Mouse (Mus musculus): ENCODE results near the gene Olfr519. TPM values are rescaled to one million over a fixed set of nuclear protein-coding genes. Genes with fewer than 3 reads are reported as not detected.
A peak's percentile ranks its signal among the peaks of the same experiment; 100 is the strongest.

Gene Olfr519
- not detected in 2 replicates for total RNA-seq (2014; rRNA removed)
- not detected in 2 replicates for polyA plus RNA-seq (2015; fragmentation: Nextera tagmentation; extraction: Ambion mirVana)

DNA sequence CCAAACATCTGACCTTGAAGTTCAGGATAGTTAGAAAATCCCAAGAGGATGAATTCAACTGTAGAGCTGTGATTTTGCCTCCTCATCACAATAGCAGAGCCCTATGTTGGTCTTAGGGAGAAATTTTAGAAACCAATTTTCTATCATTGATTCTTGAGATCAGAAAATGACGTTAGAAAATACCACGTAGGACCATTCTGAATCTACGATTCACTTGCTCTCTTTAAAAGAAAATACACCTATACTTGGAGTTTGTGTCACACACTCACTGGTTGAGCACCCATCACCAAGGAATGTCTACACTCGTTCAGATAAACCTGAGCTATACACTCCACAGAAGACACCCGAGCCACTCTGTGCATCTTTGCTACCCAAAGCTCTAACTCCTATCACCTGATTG, at the start of gene Olfr519:
Olfr519 (minus strand) TSS at position 101 of the 400 bp plus-strand sequence.
- Histone ChIP-seq H3K36me3 (ENCODE audit: insufficient read depth, low read length) (no peaks in the 10 kb centered on the region), H3K9me3 (ENCODE audit: low read length) (no peaks in the 10 kb centered on the region), H3K4me3 (ENCODE audit: low read length) (no peak within 1 kb of the TSS), H3K27ac (no peak within 1 kb of the TSS), H3K4me2 (ENCODE audit: low read depth, low read length) (no peak within 1 kb of the TSS), H3K4me1 (ENCODE audit: insufficient read depth, low read length) (no peaks in the 10 kb centered on the region), H3K27me3 (ENCODE audit: insufficient read depth, low read length) (no peaks in the 10 kb centered on the region), H3K9ac (replicated peaks; ENCODE audit: low read length) (no peak within 1 kb of the TSS)
- no peak for TF ChIP-seq CTCF (IDR thresholded peaks at IDR 0.05; ENCODE audit: low read depth)
- no peak for ATAC-seq
- DNase-seq (ENCODE audit: low spot score), result no peak
- 90% methylated on average over 5 of the region's 5 CpGs for WGBS

GRCm38 (mm10) chr7:108944002-108944401, 49.8 kb upstream of the Olfr519 start:
- 4% methylated on average over 2 of the region's 2 CpGs for WGBS
- ATAC-seq (peak; percentile 79), DNase-seq (ENCODE audit: low spot score) (peak; percentile 81)
- H3K27ac ChIP-seq, result no peak overlapping the region
- no peaks in the 10 kb centered on the region for H3K27me3 ChIP-seq (ENCODE audit: insufficient read depth, low read length)
- no peak overlapping the region for H3K9ac ChIP-seq (replicated peaks; ENCODE audit: low read length)
- peak; percentile 83 for TF ChIP-seq CTCF (IDR thresholded peaks at IDR 0.05; ENCODE audit: low read depth)
- H3K4me3 ChIP-seq (ENCODE audit: low read length), result no peak overlapping the region
- H3K9me3 ChIP-seq (ENCODE audit: low read length), result no peaks in the 10 kb centered on the region
- H3K4me1 ChIP-seq (ENCODE audit: insufficient read depth, low read length), result no peaks in the 10 kb centered on the region
- no peak overlapping the region for H3K4me2 ChIP-seq (ENCODE audit: low read depth, low read length)
- H3K36me3 ChIP-seq (ENCODE audit: insufficient read depth, low read length), result peaks cover 42% of the 10 kb centered on the region

GRCm38 (mm10) chr7:108941466-108941865, 47.2 kb upstream of the Olfr519 start:
- no peaks in the 10 kb centered on the region for H3K27me3 ChIP-seq (ENCODE audit: insufficient read depth, low read length)
- no peaks in the 10 kb centered on the region for H3K4me1 ChIP-seq (ENCODE audit: insufficient read depth, low read length)
- 93% methylated on average over 9 of the region's 9 CpGs for WGBS
- H3K36me3 ChIP-seq (ENCODE audit: insufficient read depth, low read length), result peaks cover 53% of the 10 kb centered on the region
- H3K9me3 ChIP-seq (ENCODE audit: low read length), result no peaks in the 10 kb centered on the region
- no peak overlapping the region for H3K27ac ChIP-seq
- no peak overlapping the region for H3K4me3 ChIP-seq (ENCODE audit: low read length)
- H3K4me2 ChIP-seq (ENCODE audit: low read depth, low read length), result no peak overlapping the region
- H3K9ac ChIP-seq (replicated peaks; ENCODE audit: low read length), result no peak overlapping the region
- DNase-seq (ENCODE audit: low spot score) (no peak), ATAC-seq (no peak)
- TF ChIP-seq CTCF (IDR thresholded peaks at IDR 0.05; ENCODE audit: low read depth), result no peak

DNA sequence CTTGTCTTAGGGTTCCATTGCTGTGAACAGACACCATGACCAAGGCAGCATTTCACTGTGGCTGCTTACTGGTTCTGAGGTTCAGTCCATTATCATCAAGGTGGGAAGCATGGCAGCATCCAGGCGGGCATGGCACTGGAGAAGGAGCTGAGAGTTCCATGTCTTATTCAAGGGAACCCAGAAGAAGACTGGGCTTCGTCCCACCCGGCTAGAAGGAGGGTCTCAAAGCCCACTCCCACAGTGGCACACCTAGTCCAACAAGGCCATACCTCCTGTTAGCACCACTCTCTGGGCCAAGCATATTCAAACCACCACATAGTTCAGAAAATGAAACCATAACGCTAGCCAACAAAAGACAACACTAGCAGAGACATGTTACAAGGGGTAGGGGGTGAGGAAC, 42.4 kb upstream of the Olfr519 start:
- Histone ChIP-seq H3K27ac (no peak overlapping the region), H3K4me2 (ENCODE audit: low read depth, low read length) (no peak overlapping the region), H3K9ac (replicated peaks; ENCODE audit: low read length) (no peak overlapping the region), H3K4me1 (ENCODE audit: insufficient read depth, low read length) (peaks cover 11% of the 10 kb centered on the region), H3K36me3 (ENCODE audit: insufficient read depth, low read length) (peaks cover 36% of the 10 kb centered on the region), H3K4me3 (ENCODE audit: low read length) (no peak overlapping the region), H3K9me3 (ENCODE audit: low read length) (no peaks in the 10 kb centered on the region), H3K27me3 (ENCODE audit: insufficient read depth, low read length) (no peaks in the 10 kb centered on the region)
- ATAC-seq (no peak), DNase-seq (ENCODE audit: low spot score) (no peak)
- TF ChIP-seq CTCF (IDR thresholded peaks at IDR 0.05; ENCODE audit: low read depth), result no peak
- 96% methylated on average over 4 of the region's 4 CpGs for WGBS

DNA sequence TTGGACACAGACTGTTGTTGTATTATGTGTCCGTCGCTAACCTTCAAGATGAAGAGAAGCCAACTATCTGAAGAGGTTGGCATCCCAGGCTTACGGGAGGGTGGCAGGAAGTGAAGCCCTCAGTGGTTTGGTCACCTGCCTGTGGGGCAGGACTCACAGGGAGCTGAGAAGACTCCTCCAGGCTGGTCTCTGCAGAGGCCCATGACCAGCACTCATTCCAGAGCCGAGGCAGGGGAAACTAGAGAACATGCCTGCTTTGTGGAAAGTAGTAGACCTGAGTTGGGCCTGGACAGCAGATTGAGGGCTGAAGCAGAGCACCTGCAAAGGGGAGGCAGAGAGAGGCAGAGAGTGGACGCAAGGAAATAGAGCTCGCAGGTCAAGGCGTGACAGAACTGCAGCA, 41.2 kb upstream of the Olfr519 start:
- ATAC-seq, result no peak
- H3K9me3 ChIP-seq (ENCODE audit: low read length), result no peaks in the 10 kb centered on the region
- H3K27ac ChIP-seq, result no peak overlapping the region
- TF ChIP-seq CTCF (IDR thresholded peaks at IDR 0.05; ENCODE audit: low read depth), result no peak
- peak overlapping the region; percentile 70 for H3K4me2 ChIP-seq (ENCODE audit: low read depth, low read length)
- no peak for DNase-seq (ENCODE audit: low spot score)
- peak overlapping the region; percentile 99 for H3K4me3 ChIP-seq (ENCODE audit: low read length)
- H3K4me1 ChIP-seq (ENCODE audit: insufficient read depth, low read length), result peaks cover 11% of the 10 kb centered on the region
- 0 out of 2 replicates have a peak overlapping the region, but pooled peaks have one; percentile 95 for H3K9ac ChIP-seq (replicated peaks; ENCODE audit: low read length)
- WGBS, result 85% methylated on average over 7 of the region's 7 CpGs
- H3K36me3 ChIP-seq (ENCODE audit: insufficient read depth, low read length), result peaks cover 24% of the 10 kb centered on the region
- H3K27me3 ChIP-seq (ENCODE audit: insufficient read depth, low read length), result no peaks in the 10 kb centered on the region

DNA sequence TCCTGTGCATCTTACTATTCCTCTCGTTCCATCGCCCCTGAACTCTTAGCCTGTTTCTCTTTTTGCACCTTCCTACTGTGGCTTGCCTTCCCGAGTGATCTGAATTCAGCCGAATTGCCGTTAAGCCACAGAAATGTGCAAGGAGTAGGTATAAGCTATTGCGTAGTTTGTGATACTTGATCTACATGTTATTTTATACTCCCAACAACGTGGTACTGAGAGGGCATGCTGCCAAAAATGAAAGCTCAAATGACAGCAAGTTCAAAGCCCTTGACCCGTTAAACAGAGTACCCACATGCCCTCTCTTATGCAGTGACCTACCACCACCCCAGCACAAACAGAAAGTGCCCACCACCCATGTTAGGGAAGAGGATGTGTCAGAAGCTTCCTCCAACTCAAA, 40.6 kb upstream of the Olfr519 start:
- Histone ChIP-seq H3K4me2 (ENCODE audit: low read depth, low read length) (peak overlapping the region; percentile 70), H3K27ac (peak overlapping the region; percentile 92), H3K9ac (replicated peaks; ENCODE audit: low read length) (peak overlapping the region; percentile 95), H3K4me1 (ENCODE audit: insufficient read depth, low read length) (peaks cover 11% of the 10 kb centered on the region), H3K4me3 (ENCODE audit: low read length) (peak overlapping the region; percentile 99), H3K27me3 (ENCODE audit: insufficient read depth, low read length) (no peaks in the 10 kb centered on the region), H3K36me3 (ENCODE audit: insufficient read depth, low read length) (peaks cover 18% of the 10 kb centered on the region), H3K9me3 (ENCODE audit: low read length) (no peaks in the 10 kb centered on the region)
- ATAC-seq (no peak), DNase-seq (ENCODE audit: low spot score) (no peak)
- 8% methylated on average over 8 of the region's 8 CpGs for WGBS
- TF ChIP-seq CTCF (IDR thresholded peaks at IDR 0.05; ENCODE audit: low read depth), result no peak

All from hindbrain, postnatal 0 days (tissue).